Mouse (Mus musculus) CH12.LX (cell line): ENCODE results near the gene Clcf1. TPM values are rescaled to one million over a fixed set of nuclear protein-coding genes. Genes with fewer than 3 reads are reported as not detected.

Experiments
- DNase-seq: peaks from one replicate; pipeline ENCODE4 v3.0.0-alpha.2; 2013; ENCODE audit errors: extremely low read depth
- H3K27ac ChIP-seq: 2 replicates; pipeline ENCODE4 v1.5.1; 2012; ENCODE audit warnings: low read depth, mild to moderate bottlenecking, control low read depth, moderate library complexity; ENCODE audit not compliant: insufficient read depth
- H3K27me3 ChIP-seq: replicated peaks from 2 replicates; pipeline ENCODE3; 2012; ENCODE audit warnings: inconsistent platforms
- H3K36me3 ChIP-seq, 2 experiments: replicated peaks in 1 of 2; 2 replicates each; pipeline versions ENCODE3 to v1.6.1; 2012; ENCODE audit warnings: inconsistent platforms in 1 of 2, low read length in 1 of 2, mild to moderate bottlenecking in 1 of 2, mixed read lengths in 1 of 2, moderate library complexity in 1 of 2; ENCODE audit not compliant: control insufficient read depth in 1 of 2, insufficient read depth in 1 of 2
- H3K4me1 ChIP-seq, 2 experiments: 2 replicates each; pipeline ENCODE4 v1.6.1; 2012; ENCODE audit warnings: inconsistent platforms in 1 of 2, moderate library complexity in 1 of 2; ENCODE audit not compliant: insufficient read depth in 2 of 2, control insufficient read depth in 1 of 2
- H3K4me2 ChIP-seq: 2 replicates; pipeline ENCODE4 v1.6.1; 2012; ENCODE audit warnings: low read depth, mild to moderate bottlenecking, control low read depth; ENCODE audit not compliant: poor library complexity, insufficient read depth, severe bottlenecking
- H3K4me3 ChIP-seq, 3 experiments: fragments of 150-350 bp in 1 of 3; sonication (generic) in 1 of 3; replicated peaks in 1 of 3; 2 replicates each; pipeline versions ENCODE3 to v1.5.1; 2011 to 2012; ENCODE audit warnings: low read depth in 2 of 3, low read length in 2 of 3, mild to moderate bottlenecking in 2 of 3, moderate library complexity in 2 of 3, control low read depth in 1 of 3, improper control_type of control experiment in 1 of 3, inconsistent platforms in 1 of 3, mixed read lengths in 1 of 3; ENCODE audit not compliant: poor library complexity in 1 of 3
- H3K79me2 ChIP-seq: replicated peaks from 2 replicates; pipeline ENCODE4 v1.6.1; 2012; ENCODE audit warnings: mild to moderate bottlenecking, moderate library complexity; ENCODE audit not compliant: control insufficient read depth, poor library complexity, insufficient read depth, severe bottlenecking; ENCODE audit errors: extremely low read depth
- H3K9ac ChIP-seq: 2 replicates; pipeline ENCODE4 v1.6.1; 2012; ENCODE audit warnings: low read depth, mild to moderate bottlenecking, control low read depth, moderate library complexity; ENCODE audit not compliant: insufficient read depth
- H3K9me3 ChIP-seq: replicated peaks from 2 replicates; pipeline ENCODE3; 2012; ENCODE audit warnings: low read length, inconsistent platforms, mixed read lengths
- BHLHE40 ChIP-seq: IDR thresholded peaks from 2 replicates; pipeline ENCODE4 v1.6.1; 2011; ENCODE audit warnings: mild to moderate bottlenecking, low read depth, low read length, improper control_type of control experiment
- CHD1 ChIP-seq: IDR thresholded peaks from 2 replicates; pipeline ENCODE4 v1.6.1; 2012; ENCODE audit warnings: low read depth, low read length, improper control_type of control experiment, inconsistent platforms
- CHD2 ChIP-seq: IDR thresholded peaks from 2 replicates; pipeline ENCODE4 v1.6.1; 2011; ENCODE audit warnings: low read length, improper control_type of control experiment
- ELF1 ChIP-seq: IDR thresholded peaks from 2 replicates; pipeline ENCODE4 v1.6.1; 2014; ENCODE audit warnings: low read depth, mild to moderate bottlenecking, inconsistent platforms, low read length, improper control_type of control experiment
- ETS1 ChIP-seq: conservative IDR thresholded peaks from 2 replicates; pipeline ENCODE4 v1.6.1; 2012; ENCODE audit warnings: low read depth, mild to moderate bottlenecking, inconsistent platforms, low read length, improper control_type of control experiment, moderate library complexity
- MAZ ChIP-seq: IDR thresholded peaks from 2 replicates; pipeline ENCODE4 v1.6.1; 2012; ENCODE audit warnings: low read depth, mild to moderate bottlenecking, inconsistent platforms, low read length, improper control_type of control experiment, moderate library complexity
- POLR2A ChIP-seq: IDR thresholded peaks from 2 replicates; pipeline ENCODE4 v1.6.1; 2011; ENCODE audit warnings: low read depth, mild to moderate bottlenecking, improper control_type of control experiment, low read length
- POLR2AphosphoS2 ChIP-seq: IDR thresholded peaks from 2 replicates; pipeline ENCODE4 v1.6.1; 2011; ENCODE audit warnings: low read depth, low read length, improper control_type of control experiment
- SIN3A ChIP-seq: IDR thresholded peaks from 2 replicates; pipeline ENCODE4 v1.6.1; 2012; ENCODE audit warnings: low read length, improper control_type of control experiment, inconsistent platforms
- UBTF ChIP-seq: IDR thresholded peaks from 2 replicates; pipeline ENCODE4 v1.6.1; 2012; ENCODE audit warnings: low read depth, mild to moderate bottlenecking, inconsistent platforms, low read length, improper control_type of control experiment, moderate library complexity
- USF1 ChIP-seq: IDR thresholded peaks from 2 replicates; pipeline ENCODE4 v1.6.1; 2014; ENCODE audit warnings: low read depth, mild to moderate bottlenecking, inconsistent platforms, low read length, improper control_type of control experiment
- USF2 ChIP-seq: conservative IDR thresholded peaks from 2 replicates; pipeline ENCODE4 v1.6.1; 2011; ENCODE audit warnings: low read depth, low read length, improper control_type of control experiment
- ZC3H11A ChIP-seq: IDR thresholded peaks from 2 replicates; pipeline ENCODE4 v1.6.1; 2012; ENCODE audit warnings: low read depth, mild to moderate bottlenecking, inconsistent platforms, low read length, improper control_type of control experiment
- dilution Hi-C: fragments of 300-500 bp; cut with MboI; formaldehyde crosslinking; loops from 2 replicates; pipeline ENCODE4 v1.14.3; 2020; ENCODE audit warnings: low sequenced_read_pairs; ENCODE audit not compliant: extremely low pct_unique_long_range_greater_than_20kb, extremely low pct_ligation_motif_present
- in situ Hi-C: fragments of 300-500 bp; cut with MboI; formaldehyde crosslinking; loops from 3 replicates; pipeline ENCODE4 v1.14.3; 2019; ENCODE audit warnings: low sequenced_read_pairs, low pct_ligation_motif_present, low pct_unique_long_range_greater_than_20kb, mixed read lengths
- polyA plus RNA-seq: library from polyadenylated mRNA; unstranded; fragments of >175 nt; gene quantifications from 2 replicates; pipeline ENCODE4 v1.2.1, GENCODE M21; 2012; ENCODE audit warnings: low read depth; ENCODE audit not compliant: insufficient read length
- total RNA-seq, 2 experiments: library from RNA; depleted of rRNA; stranded (reverse); fragments of 300-350 nt in 1 of 2; fragments of >200 nt in 1 of 2; gene quantifications; 2 replicates each; pipeline ENCODE4 v1.2.3; 2012 to 2014

The Clcf1 gene
- total and polyA plus RNA-seq, 3 experiments: 0.09 to 1.0 (median 0.28) TPM

- TF ChIP-seq BHLHE40 (peak; percentile 51; the same call in 1 of the 2 replicates), ETS1 (no peak), MAZ (no peak), POLR2A (peak; percentile 76), CHD2 (no peak)
Measured at GRCm38 (mm10) chr19:4169378-4169784, 44.7 kb upstream of the Clcf1 start (continued).

- no peak for DNase-seq
- Histone ChIP-seq H3K9me3 (peaks cover 2% of the 10 kb centered on the region), H3K9ac (peak overlapping the region; percentile 79), H3K79me2 (no peaks in the 10 kb centered on the region), H3K4me1 (peaks cover 11 to 49% of the 10 kb centered on the region in 2 experiments), H3K27ac (peak overlapping the region; percentile 65), H3K4me2 (peak overlapping the region; percentile 72), H3K36me3 (peaks cover 0 to 34% of the 10 kb centered on the region in 2 experiments), H3K27me3 (no peaks in the 10 kb centered on the region), H3K4me3 (peak overlapping the region; percentile 41 to 62 (median 53))
- in situ Hi-C loops (no loop called here), dilution Hi-C loops (no loop called here)
- TF ChIP-seq CHD1 (no peak), UBTF (peak; percentile 21; the same call in 1 of the 2 replicates), ETS1 (no peak)
Measured at GRCm38 (mm10) chr19:4169810-4170209, 44.2 kb upstream of the Clcf1 start.

GRCm38 (mm10) chr19:4170723-4171392, 43.2 kb upstream of the Clcf1 start:
- dilution Hi-C loops: no loop called here
- in situ Hi-C loops: no loop called here
- H3K79me2 ChIP-seq: no peaks in the 10 kb centered on the region
- H3K4me2 ChIP-seq: no peak overlapping the region
- H3K27me3 ChIP-seq: no peaks in the 10 kb centered on the region
- H3K27ac ChIP-seq: no peak overlapping the region
- DNase-seq: no peak
- TF ChIP-seq POLR2AphosphoS2 (no peak), ZC3H11A (no peak), SIN3A (no peak), ELF1 (no peak), USF2 (no peak), USF1 (no peak)
- TF ChIP-seq, all 38 proteins: peak for 0
- H3K36me3 ChIP-seq: peaks cover 0 to 36% of the 10 kb centered on the region in 2 experiments
- H3K9me3 ChIP-seq: peaks cover 2% of the 10 kb centered on the region
- H3K4me3 ChIP-seq: no peak overlapping the region
- no peak overlapping the region for H3K9ac ChIP-seq
- H3K4me1 ChIP-seq: peaks cover 11 to 45% of the 10 kb centered on the region in 2 experiments
